Mouse (Mus musculus) gastrocnemius, postnatal 14 days (tissue): ENCODE data around the gene Iqsec2. TPM values are rescaled to one million over a fixed set of nuclear protein-coding genes. Genes with fewer than 3 reads are reported as not detected.
"Not testable (repeated sequence)": the region's sequence is repeated elsewhere in the genome, so short reads cannot be mapped to it uniquely, and the experiment has no call there.

Experiments
- DNase-seq: peaks from one replicate; pipeline ENCODE4 v3.0.0; 2021; ENCODE audit warnings: mixed read lengths
- intact Hi-C: fragments of 180-260 bp; cut with DNase I; formaldehyde crosslinking; loops from one replicate; pipeline ENCODE4 v1.15.1; 2025; ENCODE audit warnings: low total_unique reads
- total RNA-seq, 2 experiments: library from RNA; stranded (reverse); gene quantifications; 2 replicates each; pipeline ENCODE4 v1.2.3; 2021

The Iqsec2 gene
- total RNA-seq, 2 experiments from 2014 or later, result 15.7 to 18.3 TPM

DNA sequence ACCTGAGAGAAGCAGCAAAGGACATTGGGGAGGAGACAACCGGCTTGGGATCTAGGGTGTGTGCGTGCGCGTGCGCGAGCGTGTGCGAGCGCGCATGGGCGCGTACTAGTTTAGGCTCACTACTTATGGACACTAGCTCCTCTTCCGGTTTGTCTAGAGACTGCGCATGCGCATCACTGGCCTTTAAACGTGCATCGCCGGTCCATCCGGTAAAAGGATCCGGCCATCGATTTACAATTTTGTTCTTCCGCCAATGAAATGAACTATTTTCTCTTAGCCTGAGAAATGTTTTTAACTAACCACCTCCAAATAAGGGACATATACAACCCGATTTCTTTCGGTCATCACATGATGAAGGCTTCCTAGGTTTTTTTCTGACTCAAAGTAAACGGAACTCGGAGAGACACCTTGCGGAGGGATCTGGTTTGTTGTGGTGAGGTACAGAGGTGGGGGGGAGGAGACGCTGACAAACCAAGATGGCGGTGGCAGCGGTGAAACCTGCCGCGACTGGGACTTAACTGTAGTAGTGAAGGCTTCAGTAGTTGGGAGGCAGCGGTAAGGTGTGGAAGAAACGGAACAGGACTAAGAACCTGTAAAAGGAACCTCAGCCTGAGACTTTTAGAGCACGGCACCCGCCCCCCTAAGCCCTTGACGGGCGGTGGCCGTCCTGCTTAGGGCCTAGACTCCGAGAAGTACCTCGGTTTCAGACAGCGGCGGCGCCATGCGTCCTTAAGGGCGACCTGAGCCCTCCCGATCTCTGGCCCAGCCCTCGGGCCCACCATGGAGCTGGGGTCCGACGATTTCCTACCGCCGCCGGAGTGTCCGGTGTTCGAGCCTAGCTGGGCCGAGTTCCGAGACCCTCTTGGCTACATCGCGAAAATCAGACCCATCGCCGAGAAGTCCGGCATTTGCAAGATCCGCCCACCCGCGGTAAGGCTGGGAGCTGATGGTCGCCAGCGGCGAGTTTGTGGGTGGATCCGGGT lies 89.0 kb downstream of the Iqsec2 start, which contains the start of gene Kdm5c:
TSS of gene Kdm5c (plus strand) at position 240 of the 983 bp plus-strand sequence.
- intact Hi-C loops, result no loop called here
- peak; percentile 98 for DNase-seq

DNA sequence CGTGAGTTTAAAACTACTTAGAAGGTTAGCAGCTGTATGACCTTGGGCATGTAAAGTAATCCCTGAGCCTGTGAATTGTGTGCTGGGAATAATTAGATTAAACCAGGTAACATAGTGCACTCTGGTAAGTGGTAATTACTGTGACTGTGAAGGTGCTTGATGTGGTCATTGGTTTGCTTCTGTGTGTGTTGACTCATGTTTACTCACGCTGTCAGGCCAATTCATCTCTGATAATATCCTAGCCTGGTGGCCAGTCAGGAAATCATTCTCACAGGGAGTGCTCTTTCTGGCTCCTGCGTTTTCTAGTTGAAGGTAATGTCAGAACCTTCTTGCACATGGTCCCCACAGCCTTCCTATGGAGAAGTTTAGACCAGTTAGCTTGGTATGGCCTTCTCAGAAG lies 90.1 kb downstream of the Iqsec2 start:
- no peak for DNase-seq
- intact Hi-C loops, result no loop called here

DNA sequence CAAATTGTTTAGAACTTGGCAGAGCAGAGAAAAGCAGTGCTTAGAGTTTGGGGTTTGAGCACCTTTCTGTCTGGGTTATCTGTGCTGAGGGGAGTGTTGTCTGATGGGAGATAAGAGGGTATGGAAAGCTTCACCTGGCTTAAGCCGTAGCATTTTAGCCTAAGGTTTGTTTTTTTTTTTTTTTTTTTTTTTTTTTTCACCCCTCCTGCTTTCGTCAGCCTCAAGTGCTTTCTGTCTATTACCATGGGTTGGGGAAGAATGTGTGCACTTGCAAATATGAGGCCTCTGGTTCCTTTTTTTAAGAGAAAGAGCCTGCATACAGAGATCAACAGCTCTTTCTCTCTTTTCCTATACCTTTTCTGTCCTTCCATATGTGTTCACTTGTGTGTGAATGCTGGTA lies 91.7 kb downstream of the Iqsec2 start:
- intact Hi-C loops, result no loop called here
- no peak for DNase-seq

DNA sequence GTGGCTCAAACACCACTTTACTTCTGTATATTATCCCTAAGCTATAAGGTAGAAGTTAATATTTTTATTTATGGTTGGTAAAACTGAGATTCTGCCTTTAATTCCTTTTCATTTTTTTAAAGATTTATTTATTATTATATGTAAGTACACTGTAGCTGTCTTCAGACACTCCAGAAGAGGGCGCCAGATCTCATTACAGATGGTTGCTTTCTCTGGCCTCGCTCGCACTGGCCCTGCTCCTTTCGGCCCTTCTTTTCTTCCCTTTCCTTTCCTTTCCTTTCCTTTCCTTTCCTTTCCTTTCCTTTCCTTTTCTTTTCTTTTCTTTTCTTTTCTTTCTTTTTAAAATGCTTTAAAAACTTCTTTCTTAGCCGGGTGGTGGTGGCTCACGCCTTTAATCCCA lies 99.1 kb downstream of the Iqsec2 start:
- intact Hi-C loops, result loop anchor here (10.0 kb wide), 1 partner anchor 112 kb away; no protein-coding TSS in a partner anchor
- not testable (repeated sequence) for DNase-seq

DNA sequence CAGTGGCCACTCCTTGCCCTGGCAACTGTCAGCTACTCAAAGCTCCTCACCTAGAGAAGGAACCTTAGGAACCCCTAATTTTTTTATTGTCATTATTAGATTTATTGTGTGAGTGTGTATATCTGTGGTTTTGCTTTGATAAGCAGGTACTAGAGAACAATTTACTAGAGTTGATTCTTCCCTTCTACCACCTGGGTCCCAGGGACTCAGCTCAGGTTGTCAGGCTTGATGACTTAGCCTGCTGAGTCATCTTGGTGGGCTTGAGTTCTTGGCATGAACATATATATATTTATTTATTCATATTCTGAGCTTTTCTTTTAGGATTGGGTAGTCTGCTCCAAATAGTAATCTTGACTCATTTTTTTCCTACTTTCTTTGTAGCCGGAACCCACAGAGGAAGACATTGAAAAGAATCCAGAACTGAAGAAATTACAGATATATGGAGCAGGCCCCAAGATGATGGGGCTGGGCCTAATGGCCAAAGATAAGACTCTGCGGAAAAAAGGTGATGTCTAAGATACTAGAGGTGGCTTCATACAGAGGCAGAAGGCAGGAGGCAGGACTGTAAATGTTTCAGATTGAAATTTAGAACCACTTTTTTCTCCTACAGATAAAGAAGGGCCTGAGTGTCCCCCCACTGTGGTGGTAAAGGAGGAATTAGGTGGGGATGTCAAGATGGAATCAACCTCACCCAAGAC lies 100.6 kb downstream of the Iqsec2 start:
- DNase-seq, result no peak
- intact Hi-C loops, result loop anchor here (10.0 kb wide), 1 partner anchor 110 kb away; no protein-coding TSS in a partner anchor

DNA sequence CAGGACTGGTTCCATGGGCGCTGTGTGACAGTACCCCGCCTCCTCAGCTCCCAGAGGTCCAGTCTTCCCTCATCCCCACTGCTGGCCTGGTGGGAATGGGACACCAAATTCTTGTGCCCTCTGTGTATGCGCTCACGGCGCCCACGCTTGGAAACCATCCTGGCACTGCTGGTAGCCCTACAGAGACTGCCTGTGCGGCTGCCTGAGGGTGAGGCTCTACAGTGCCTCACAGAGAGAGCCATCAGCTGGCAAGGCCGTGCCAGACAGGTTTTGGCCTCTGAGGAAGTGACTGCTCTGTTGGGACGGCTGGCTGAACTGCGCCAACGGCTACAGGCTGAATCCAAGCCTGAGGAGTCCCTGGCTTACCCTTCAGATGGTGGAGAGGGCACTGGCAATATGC lies 127.1 kb downstream of the Iqsec2 start:
- no peak for DNase-seq
- intact Hi-C loops, result no loop called here

Other genes with a start within 250 kb of the Iqsec2 start
- 10 to 100 TPM; 81.7 to 91.4 TPM for gene Hsd17b10, start 142.4 kb upstream of the Iqsec2 start, total RNA-seq
- under 1 TPM; 0.18 to 0.44 TPM for gene Ribc1, start 128.0 kb upstream of the Iqsec2 start, total RNA-seq
- 10 to 100 TPM; 27.7 to 28.5 TPM for gene Smc1a, start 127.8 kb upstream of the Iqsec2 start, total RNA-seq
- 10 to 100 TPM; 18.6 to 24.0 TPM for gene Kdm5c, start 88.8 kb downstream of the Iqsec2 start, total RNA-seq
- gene Kantr, start 183.2 kb downstream of the Iqsec2 start, total RNA-seq, result 1 to 10 TPM; 2.0 to 3.3 TPM
- 10 to 100 TPM in 1 of 2 experiments, 1 to 10 TPM in 1; 7.5 to 10.3 TPM for gene Tspyl2, start 198.2 kb downstream of the Iqsec2 start, total RNA-seq
- 1 to 10 TPM in 1 of 2 experiments, under 1 TPM in 1; 0.97 to 1.6 TPM for gene Gpr173, start 224.4 kb downstream of the Iqsec2 start, total RNA-seq